Mouse (Mus musculus) embryonic facial prominence, embryonic 12.5 days (tissue): ENCODE data around the gene Myoz2. TPM values are rescaled to one million over a fixed set of nuclear protein-coding genes. Genes with fewer than 3 reads are reported as not detected.

Experiments
- ATAC-seq: fragments of 200-750 bp; cut with Nextera tagmentation; 2 replicates; pipeline ENCODE4 v1.8.0; 2017; ENCODE audit not compliant: insufficient number of reproducible peaks, insufficient read depth, low FRiP score, low TSS enrichment
- H3K27ac ChIP-seq: fragments of 300-500 bp; sonication (generic); 2 replicates; pipeline ENCODE4 v1.5.1; 2016; ENCODE audit warnings: mild to moderate bottlenecking
- H3K27me3 ChIP-seq: fragments of 300-500 bp; sonication (generic); 2 replicates; pipeline ENCODE4 v1.6.1; 2016; ENCODE audit warnings: mild to moderate bottlenecking, moderate library complexity
- H3K36me3 ChIP-seq: fragments of 300-500 bp; sonication (generic); 2 replicates; pipeline ENCODE4 v1.6.1; 2016; ENCODE audit warnings: mild to moderate bottlenecking
- H3K4me1 ChIP-seq: fragments of 300-500 bp; sonication (generic); 2 replicates; pipeline ENCODE4 v1.6.1; 2016
- H3K4me2 ChIP-seq: fragments of 300-500 bp; sonication (generic); replicated peaks from 2 replicates; pipeline ENCODE4 v1.6.1; 2016; ENCODE audit warnings: mild to moderate bottlenecking, moderate library complexity
- H3K4me3 ChIP-seq: fragments of 300-500 bp; sonication (generic); 2 replicates; pipeline ENCODE4 v1.5.1; 2016; ENCODE audit warnings: mild to moderate bottlenecking
- H3K9ac ChIP-seq: fragments of 300-500 bp; sonication (generic); 2 replicates; pipeline ENCODE4 v1.6.1; 2016; ENCODE audit warnings: mild to moderate bottlenecking, moderate library complexity
- H3K9me3 ChIP-seq: fragments of 300-500 bp; sonication (generic); 2 replicates; pipeline ENCODE4 v1.6.1; 2016; ENCODE audit warnings: mild to moderate bottlenecking, moderate library complexity
- WGBS: fragments of 180-500 bp; shearing (Covaris S2); methylation state at CpG from one replicate; pipeline ENCODE4 v1.1.7; 2016; 5-methylcytosine and 5-hydroxymethylcytosine counted together
- polyA plus RNA-seq: library from polyadenylated mRNA; unstranded; fragments of >200 nt; fragmentation: Nextera tagmentation; extraction: Ambion mirVana; gene quantifications from 2 replicates; pipeline ENCODE4 v1.2.1, GENCODE M21; 2016

Gene Myoz2
- polyA plus RNA-seq, 1 experiment from 2014 or later = 4.1 TPM

DNA sequence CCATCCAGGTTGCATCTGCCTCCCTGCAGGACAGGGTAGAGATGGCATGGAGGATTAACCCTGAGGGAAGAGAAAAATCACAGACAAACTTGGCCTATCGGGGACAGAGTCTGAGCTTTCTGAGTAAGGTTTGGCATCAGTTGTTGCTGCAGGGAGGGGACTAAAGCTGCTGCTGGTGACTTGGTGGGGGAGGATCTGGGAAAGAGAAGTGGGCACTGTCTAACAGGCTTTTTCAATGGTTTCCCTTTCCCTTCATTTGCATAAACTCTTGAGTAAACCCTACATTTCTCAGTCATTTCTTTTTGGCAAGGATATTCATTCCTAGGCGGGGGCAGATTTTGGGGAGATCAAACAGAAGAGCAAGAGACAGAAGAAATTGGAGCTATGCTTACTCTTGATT is 27.1 kb upstream of the Myoz2 start:
- H3K27ac ChIP-seq = no peak overlapping the region
- no peak overlapping the region for H3K9ac ChIP-seq
- ATAC-seq = no peak
- H3K4me2 ChIP-seq = no peak overlapping the region
- H3K4me3 ChIP-seq = no peak overlapping the region
- 0 out of 2 replicates have a peak, but pooled peaks cover 10% of the 10 kb centered on the region for H3K4me1 ChIP-seq
- no peaks in the 10 kb centered on the region for H3K36me3 ChIP-seq
- H3K9me3 ChIP-seq = no peaks in the 10 kb centered on the region
- no peaks in the 10 kb centered on the region for H3K27me3 ChIP-seq
- WGBS = 79% methylated on average over 2 of the region's 2 CpGs

DNA sequence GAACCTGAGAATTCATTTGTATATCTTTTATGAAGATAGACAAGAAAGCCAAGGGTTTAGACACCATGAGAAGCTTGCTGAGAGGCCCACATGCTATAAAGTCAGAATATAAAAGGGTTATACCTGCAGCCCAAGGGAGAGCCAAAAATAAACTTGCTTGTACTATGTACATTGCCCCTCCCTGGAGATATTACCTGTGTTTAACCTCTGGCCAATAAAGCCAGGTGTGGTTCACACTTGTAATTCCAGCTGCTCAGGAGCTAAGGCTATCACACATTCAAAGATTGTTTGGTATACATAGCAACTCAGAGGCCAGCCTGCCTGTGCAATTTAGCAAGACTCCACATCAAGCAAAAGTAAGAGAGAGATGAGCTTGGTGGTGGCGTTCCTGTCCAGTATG is 24.0 kb upstream of the Myoz2 start:
- H3K4me1 ChIP-seq = no peaks in the 10 kb centered on the region
- WGBS = 90% methylated on average over 1 of the region's 1 CpGs
- ATAC-seq = no peak
- no peaks in the 10 kb centered on the region for H3K36me3 ChIP-seq
- no peak overlapping the region for H3K4me2 ChIP-seq
- H3K27me3 ChIP-seq = no peaks in the 10 kb centered on the region
- no peak overlapping the region for H3K9ac ChIP-seq
- H3K27ac ChIP-seq = no peak overlapping the region
- no peak overlapping the region for H3K4me3 ChIP-seq
- no peaks in the 10 kb centered on the region for H3K9me3 ChIP-seq

DNA sequence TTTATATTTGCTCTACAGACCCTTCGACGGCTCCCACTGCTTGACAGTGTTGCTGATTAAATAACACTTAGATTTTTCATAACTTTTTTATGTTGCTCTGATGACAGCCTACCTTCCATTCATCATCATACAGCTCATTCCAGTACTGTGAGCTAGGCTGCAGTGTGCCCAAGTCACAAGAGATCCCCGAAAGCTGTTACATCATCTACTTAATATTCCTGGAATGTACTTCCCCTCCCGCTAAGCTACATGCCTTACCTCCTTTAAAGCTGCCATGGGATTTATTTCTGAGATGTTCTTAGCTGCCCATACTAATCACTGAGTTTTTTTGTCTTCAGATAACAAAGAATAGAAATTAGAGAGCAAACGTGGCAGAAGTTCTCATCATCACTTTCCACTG is 19.4 kb upstream of the Myoz2 start:
- Histone ChIP-seq H3K27ac (no peak overlapping the region), H3K9me3 (0 out of 2 replicates have a peak, but pooled peaks cover 3% of the 10 kb centered on the region), H3K9ac (no peak overlapping the region), H3K4me3 (no peak overlapping the region), H3K36me3 (no peaks in the 10 kb centered on the region), H3K4me2 (no peak overlapping the region), H3K27me3 (no peaks in the 10 kb centered on the region), H3K4me1 (no peaks in the 10 kb centered on the region)
- no peak for ATAC-seq
- 72% methylated on average over 5 of the region's 5 CpGs for WGBS

DNA sequence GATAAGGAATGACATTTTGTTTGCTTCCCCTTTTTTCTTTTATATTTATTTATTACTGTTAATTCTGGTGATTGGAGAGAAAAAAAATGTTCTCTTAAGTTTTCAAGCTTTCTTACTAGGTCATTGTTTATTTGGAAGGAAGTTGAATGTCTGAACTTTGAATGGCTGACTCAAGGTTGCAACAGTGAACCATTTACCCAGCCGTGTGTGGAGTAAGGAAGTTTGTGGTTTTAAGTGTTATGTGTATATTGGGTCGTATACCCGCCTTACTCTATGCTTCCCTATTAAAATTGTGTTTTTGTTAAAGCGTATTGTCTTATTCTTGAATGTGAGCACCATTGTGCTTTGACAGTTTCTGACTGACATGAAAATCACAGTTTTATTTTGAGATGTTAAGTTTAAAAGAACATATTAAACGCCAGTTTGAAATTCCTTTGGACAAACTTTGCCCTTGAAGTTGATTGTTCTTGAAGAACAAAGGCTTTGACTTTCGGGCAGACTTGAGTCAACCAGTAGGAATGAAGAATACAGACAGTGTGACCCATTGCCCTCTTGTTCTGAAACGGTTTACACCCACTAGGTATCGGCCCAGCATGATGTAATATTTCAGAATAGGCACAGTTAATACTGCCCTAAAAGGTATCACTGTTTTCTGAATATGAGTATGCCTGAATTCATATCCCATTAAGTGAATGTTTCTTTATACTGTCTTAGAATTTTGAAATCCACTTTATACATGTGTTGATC is 18.6 kb upstream of the Myoz2 start:
- Histone ChIP-seq H3K27ac (no peak overlapping the region), H3K4me3 (no peak overlapping the region), H3K9ac (no peak overlapping the region), H3K4me1 (no peaks in the 10 kb centered on the region), H3K27me3 (no peaks in the 10 kb centered on the region), H3K36me3 (no peaks in the 10 kb centered on the region), H3K9me3 (0 out of 2 replicates have a peak, but pooled peaks cover 4% of the 10 kb centered on the region), H3K4me2 (no peak overlapping the region)
- 66% methylated on average over 8 of the region's 8 CpGs for WGBS
- ATAC-seq = no peak

DNA sequence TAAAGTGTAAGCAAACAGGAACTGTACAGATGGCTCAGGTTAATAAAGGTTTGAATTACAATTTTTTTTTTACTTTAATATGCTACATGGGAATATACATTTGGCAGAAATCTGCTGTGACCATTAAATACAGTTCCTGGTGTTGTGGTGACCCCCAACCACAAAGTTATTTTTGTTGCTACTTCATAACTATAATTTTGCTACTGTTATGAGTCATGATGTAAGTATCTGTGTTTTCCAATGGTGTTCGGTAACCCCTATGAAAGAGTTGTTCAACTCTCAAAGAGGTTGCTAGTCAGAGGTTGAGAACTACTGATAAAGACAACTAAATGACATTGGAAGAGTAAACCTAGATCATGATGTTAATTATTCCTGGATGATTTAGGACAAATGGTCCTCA is 7.5 kb upstream of the Myoz2 start:
- H3K9ac ChIP-seq = no peak overlapping the region
- no peak for ATAC-seq
- H3K27me3 ChIP-seq = no peaks in the 10 kb centered on the region
- no peak overlapping the region for H3K4me2 ChIP-seq
- no peaks in the 10 kb centered on the region for H3K9me3 ChIP-seq
- H3K36me3 ChIP-seq = no peaks in the 10 kb centered on the region
- H3K4me1 ChIP-seq = no peaks in the 10 kb centered on the region
- WGBS = 96% methylated on average over 1 of the region's 1 CpGs
- no peak overlapping the region for H3K27ac ChIP-seq
- H3K4me3 ChIP-seq = no peak overlapping the region

DNA sequence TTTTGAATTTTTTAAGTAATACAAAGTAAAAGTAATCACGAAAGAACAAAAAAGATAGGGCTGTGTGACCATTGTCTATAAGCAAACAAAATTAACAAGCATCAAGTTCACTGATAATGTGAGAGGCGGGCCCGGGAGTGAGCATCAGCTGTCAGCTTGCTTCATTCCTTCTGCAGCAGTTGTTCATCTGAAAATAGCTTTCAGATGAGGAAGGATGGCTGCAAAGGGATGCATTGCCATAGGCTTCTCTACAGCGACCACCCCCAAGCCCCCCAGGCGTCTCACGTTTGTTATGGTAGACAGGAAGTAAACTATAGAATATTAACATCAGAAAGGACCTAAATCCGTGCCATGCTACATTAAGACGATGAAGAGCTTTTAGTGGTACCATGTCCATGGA is 1.0 kb downstream of the Myoz2 start:
- H3K4me2 ChIP-seq = no peak overlapping the region
- H3K36me3 ChIP-seq = no peaks in the 10 kb centered on the region
- 69% methylated on average over 8 of the region's 8 CpGs for WGBS
- H3K9ac ChIP-seq = no peak overlapping the region
- no peaks in the 10 kb centered on the region for H3K27me3 ChIP-seq
- no peaks in the 10 kb centered on the region for H3K9me3 ChIP-seq
- H3K4me3 ChIP-seq = no peak overlapping the region
- H3K27ac ChIP-seq = no peak overlapping the region
- no peak for ATAC-seq
- no peaks in the 10 kb centered on the region for H3K4me1 ChIP-seq

DNA sequence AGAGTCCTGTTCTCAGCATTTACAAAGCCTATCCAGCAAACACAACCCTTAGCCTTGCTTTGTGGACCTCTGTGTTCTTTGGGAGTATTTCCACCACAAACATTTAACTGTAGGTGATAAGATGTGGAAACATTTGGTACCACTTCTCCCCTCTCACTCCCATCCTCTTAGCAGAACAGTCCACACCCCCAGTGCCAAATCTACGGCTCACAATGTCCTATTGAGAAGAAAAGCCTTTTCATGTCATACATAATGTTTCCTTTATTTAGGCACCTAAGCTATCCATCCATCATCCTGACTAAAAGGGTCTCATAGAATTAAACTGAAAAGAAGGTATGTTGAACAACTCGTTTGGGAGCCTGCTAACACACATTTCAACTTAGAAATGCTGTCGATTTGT is 9.2 kb downstream of the Myoz2 start:
- Histone ChIP-seq H3K4me3 (no peak overlapping the region), H3K4me2 (no peak overlapping the region), H3K9ac (no peak overlapping the region), H3K9me3 (no peaks in the 10 kb centered on the region), H3K36me3 (no peaks in the 10 kb centered on the region), H3K27ac (no peak overlapping the region), H3K4me1 (no peaks in the 10 kb centered on the region), H3K27me3 (no peaks in the 10 kb centered on the region)
- no peak for ATAC-seq
- WGBS = 60% methylated on average over 3 of the region's 3 CpGs

DNA sequence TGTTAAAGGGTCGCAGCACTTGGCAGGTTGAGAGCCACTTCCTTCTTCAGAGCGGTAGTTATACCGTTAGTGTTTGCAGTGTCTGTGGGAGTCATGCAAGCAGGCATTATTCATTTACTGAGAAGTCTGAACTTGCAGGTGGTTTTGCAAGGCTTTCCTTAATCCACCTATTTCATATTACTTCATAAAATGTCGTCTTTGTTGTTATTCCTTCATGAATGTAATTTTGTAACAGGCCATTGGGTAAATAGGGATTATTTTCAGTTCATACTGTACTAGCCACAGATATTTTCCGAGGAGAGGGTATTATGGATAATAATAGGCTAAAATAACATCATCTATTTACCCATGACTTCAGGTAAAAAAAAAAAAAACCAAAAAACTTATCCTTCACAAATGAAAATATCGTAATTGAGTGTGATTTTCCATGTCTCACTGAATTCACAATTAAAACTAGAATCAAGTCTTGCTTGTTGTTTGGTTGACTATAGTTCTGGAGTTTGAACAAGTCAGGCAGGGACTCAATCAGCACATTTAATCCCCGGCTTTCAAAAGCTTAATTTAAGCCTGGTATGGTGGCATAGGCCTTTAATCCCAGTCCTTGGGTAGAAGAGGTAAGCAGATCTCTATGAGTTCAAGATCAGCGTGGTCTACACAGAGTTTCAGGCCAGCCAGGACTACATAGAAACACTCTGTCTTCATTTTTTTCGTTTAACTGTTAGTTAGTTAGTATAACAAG is 10.2 kb downstream of the Myoz2 start:
- H3K9ac ChIP-seq = no peak overlapping the region
- no peaks in the 10 kb centered on the region for H3K27me3 ChIP-seq
- H3K9me3 ChIP-seq = no peaks in the 10 kb centered on the region
- H3K36me3 ChIP-seq = no peaks in the 10 kb centered on the region
- no peaks in the 10 kb centered on the region for H3K4me1 ChIP-seq
- ATAC-seq = no peak
- no peak overlapping the region for H3K4me2 ChIP-seq
- no peak overlapping the region for H3K27ac ChIP-seq
- WGBS = 78% methylated on average over 9 of the region's 9 CpGs
- no peak overlapping the region for H3K4me3 ChIP-seq

DNA sequence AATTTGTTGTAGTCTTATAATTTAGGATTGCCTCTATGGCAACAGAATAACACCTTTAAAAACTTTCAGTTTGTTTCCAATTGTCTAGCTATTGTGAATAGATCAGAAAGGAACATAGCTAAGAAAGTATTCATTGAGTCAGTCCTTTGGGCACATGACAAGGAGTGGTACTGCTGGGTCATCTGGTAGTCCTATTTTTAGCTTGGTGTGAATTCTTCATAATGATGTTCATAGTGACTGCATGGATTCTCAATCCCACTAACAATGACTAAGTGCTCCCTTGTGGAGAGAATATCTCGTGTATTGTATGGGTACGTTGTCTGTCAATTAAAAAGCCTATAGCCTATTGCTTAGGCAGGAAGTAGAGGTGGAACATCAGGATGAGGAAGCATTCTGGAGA is 16.0 kb downstream of the Myoz2 start:
- ATAC-seq = no peak
- no peaks in the 10 kb centered on the region for H3K4me1 ChIP-seq
- H3K9ac ChIP-seq = no peak overlapping the region
- H3K9me3 ChIP-seq = no peaks in the 10 kb centered on the region
- 89% methylated on average over 2 of the region's 2 CpGs for WGBS
- no peak overlapping the region for H3K4me2 ChIP-seq
- H3K27me3 ChIP-seq = no peaks in the 10 kb centered on the region
- H3K4me3 ChIP-seq = no peak overlapping the region
- no peak overlapping the region for H3K27ac ChIP-seq
- no peaks in the 10 kb centered on the region for H3K36me3 ChIP-seq

DNA sequence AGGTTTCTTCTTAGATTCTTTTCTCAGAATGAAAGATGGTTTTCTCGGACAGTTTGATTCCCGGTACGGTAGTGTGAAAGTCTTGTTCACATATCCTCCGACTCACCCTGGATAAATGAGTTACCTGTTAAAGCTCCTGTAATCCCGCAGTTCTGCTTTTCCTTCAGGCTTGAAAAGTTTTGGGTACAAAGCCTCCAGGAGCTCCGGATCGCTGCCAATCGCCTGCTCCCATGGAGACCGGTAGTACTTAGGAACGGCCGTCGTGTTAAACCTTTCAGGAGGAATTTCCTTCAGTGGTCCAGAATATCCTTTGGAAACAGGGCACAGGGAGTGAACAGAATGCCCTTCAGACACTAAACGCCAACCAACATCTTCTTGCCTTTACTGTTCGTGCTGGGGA is 21.3 kb downstream of the Myoz2 start:
- Histone ChIP-seq H3K4me1 (no peaks in the 10 kb centered on the region), H3K36me3 (no peaks in the 10 kb centered on the region), H3K4me2 (no peak overlapping the region), H3K9ac (no peak overlapping the region), H3K27me3 (no peaks in the 10 kb centered on the region), H3K27ac (no peak overlapping the region), H3K9me3 (no peaks in the 10 kb centered on the region), H3K4me3 (no peak overlapping the region)
- 88% methylated on average over 14 of the region's 14 CpGs for WGBS
- ATAC-seq = no peak

DNA sequence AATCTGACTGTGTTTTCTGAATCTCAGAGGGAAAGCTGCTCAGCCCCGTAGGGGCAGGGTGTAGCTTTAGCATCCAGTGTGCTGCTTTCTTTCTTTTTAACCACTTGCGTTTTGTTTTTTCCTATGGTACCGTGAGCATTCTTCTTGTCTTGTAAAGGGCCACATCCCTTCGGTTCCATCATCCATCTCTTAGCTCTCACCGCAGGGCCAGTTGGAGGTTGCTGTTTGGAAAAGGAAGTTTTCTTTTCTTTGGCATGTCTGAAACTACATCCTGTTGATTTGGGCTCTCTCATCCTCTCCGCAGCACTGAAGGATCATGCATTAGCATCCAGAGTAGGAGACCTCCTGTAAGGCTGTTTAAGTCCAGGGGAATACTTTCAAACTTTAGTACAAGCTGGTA is 25.4 kb downstream of the Myoz2 start:
- Histone ChIP-seq H3K9me3 (no peaks in the 10 kb centered on the region), H3K36me3 (no peaks in the 10 kb centered on the region), H3K27ac (no peak overlapping the region), H3K9ac (no peak overlapping the region), H3K4me2 (no peak overlapping the region), H3K27me3 (no peaks in the 10 kb centered on the region), H3K4me3 (no peak overlapping the region), H3K4me1 (no peaks in the 10 kb centered on the region)
- WGBS = 44% methylated on average over 6 of the region's 6 CpGs
- ATAC-seq = no peak

DNA sequence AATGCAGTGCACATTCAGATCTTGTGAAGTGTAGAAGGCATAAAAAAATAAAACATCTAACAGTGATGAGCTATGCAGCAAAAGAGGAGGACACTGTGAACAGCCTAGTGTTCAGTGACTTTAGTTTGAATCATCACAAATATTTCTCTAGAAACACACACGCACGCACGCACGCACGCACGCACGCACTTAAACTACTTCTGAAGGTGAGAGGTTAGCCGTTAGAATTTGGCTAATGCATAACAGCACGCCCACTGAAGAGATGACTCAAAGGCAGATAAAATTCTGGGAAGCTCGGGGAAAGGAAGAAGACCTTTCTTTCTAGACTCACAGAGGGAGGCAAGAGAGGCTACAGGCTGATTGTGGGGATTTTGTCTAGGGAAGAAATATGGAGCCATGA is 27.4 kb downstream of the Myoz2 start:
- WGBS = 78% methylated on average over 10 of the region's 10 CpGs
- Histone ChIP-seq H3K4me1 (no peaks in the 10 kb centered on the region), H3K4me2 (no peak overlapping the region), H3K27me3 (no peaks in the 10 kb centered on the region), H3K36me3 (no peaks in the 10 kb centered on the region), H3K27ac (no peak overlapping the region), H3K9me3 (no peaks in the 10 kb centered on the region), H3K9ac (no peak overlapping the region), H3K4me3 (no peak overlapping the region)
- no peak for ATAC-seq
